Mouse (Mus musculus) lung, postnatal 0 days (tissue): ENCODE data around the gene Sorcs2. TPM values are rescaled to one million over a fixed set of nuclear protein-coding genes. Genes with fewer than 3 reads are reported as not detected.
A peak's percentile ranks its signal among the peaks of the same experiment; 100 is the strongest.

ENCODE experiments used
- ATAC-seq: fragments of 200-750 bp; cut with Nextera tagmentation; 2 replicates; pipeline ENCODE4 v1.8.0; 2017; ENCODE audit warnings: moderate library complexity
- DNase-seq: peaks from one replicate; pipeline ENCODE4 v3.0.0-alpha.2; 2016; ENCODE audit warnings: low spot score
- H3K27ac ChIP-seq: fragments of 300-500 bp; sonication (generic); 2 replicates; pipeline ENCODE4 v1.5.1; 2014; ENCODE audit warnings: antibody characterized with exemption, mild to moderate bottlenecking, low read length, mixed read lengths
- H3K27me3 ChIP-seq: fragments of 300-500 bp; sonication (generic); replicated peaks from 2 replicates; pipeline ENCODE4 v1.6.1; 2014; ENCODE audit warnings: low read length, mixed read lengths; ENCODE audit not compliant: insufficient read depth
- H3K36me3 ChIP-seq: fragments of 300-500 bp; sonication (generic); 2 replicates; pipeline ENCODE4 v1.6.1; 2014; ENCODE audit warnings: low read length, mixed read lengths; ENCODE audit not compliant: insufficient read depth
- H3K4me1 ChIP-seq: fragments of 300-500 bp; sonication (generic); 2 replicates; pipeline ENCODE4 v1.6.1; 2014; ENCODE audit warnings: antibody characterized with exemption, low read depth, low read length, mixed read lengths; ENCODE audit not compliant: insufficient read depth
- H3K4me2 ChIP-seq: fragments of 300-500 bp; sonication (generic); replicated peaks from 2 replicates; pipeline ENCODE4 v1.6.1; 2014; ENCODE audit warnings: low read depth, mild to moderate bottlenecking, low read length, moderate library complexity, mixed read lengths
- H3K4me3 ChIP-seq: fragments of 300-500 bp; sonication (generic); 2 replicates; pipeline ENCODE4 v1.5.1; 2014; ENCODE audit warnings: low read depth, low read length
- H3K9ac ChIP-seq: fragments of 300-500 bp; sonication (generic); replicated peaks from 2 replicates; pipeline ENCODE4 v1.6.1; 2014; ENCODE audit warnings: low read depth, mild to moderate bottlenecking
- H3K9me3 ChIP-seq: fragments of 300-500 bp; sonication (generic); 2 replicates; pipeline ENCODE4 v1.6.1; 2016; ENCODE audit warnings: low read length, mixed read lengths
- CTCF ChIP-seq: IDR thresholded peaks from 2 replicates; pipeline ENCODE4 v1.5.1; 2016; ENCODE audit warnings: antibody characterized with exemption, mild to moderate bottlenecking
- EP300 ChIP-seq: IDR thresholded peaks from 2 replicates; pipeline ENCODE4 v1.6.1; 2016; ENCODE audit warnings: antibody characterized with exemption, mild to moderate bottlenecking, control low read depth
- WGBS: fragments of 180-500 bp; shearing (Covaris S2); extraction: QIAGEN DNeasy Blood & Tissue Kit; methylation state at CpG from one replicate; pipeline ENCODE4 v1.1.7; 2014; 5-methylcytosine and 5-hydroxymethylcytosine counted together
- polyA plus RNA-seq: library from polyadenylated mRNA; unstranded; fragments of >200 nt; fragmentation: Nextera tagmentation; extraction: Ambion mirVana; gene quantifications from 2 replicates; pipeline ENCODE4 v1.2.1, GENCODE M21; 2015

Gene Sorcs2
- polyA plus RNA-seq, 1 experiment from 2014 or later = 9.4 TPM

DNA sequence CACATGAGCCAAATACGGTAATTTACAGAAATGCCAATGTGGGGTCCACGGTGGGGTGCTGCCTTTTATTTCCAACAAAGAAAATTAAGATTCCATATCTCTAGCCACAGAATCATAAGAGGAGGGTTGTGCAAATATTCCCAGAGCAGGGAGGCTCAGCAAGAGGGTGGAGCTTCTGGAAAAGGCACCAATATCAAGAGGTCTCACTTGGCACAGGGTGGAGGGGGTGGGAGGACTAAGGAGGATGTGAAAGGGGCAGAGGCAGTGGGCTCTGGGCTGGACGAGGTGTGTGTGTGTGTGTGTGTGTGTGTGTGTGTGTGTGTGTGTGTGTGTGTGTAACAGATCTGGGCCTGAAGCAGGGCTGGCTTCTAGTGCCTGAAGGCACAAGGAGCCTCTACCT lies 297.5 kb downstream of the Sorcs2 start:
- H3K4me2 ChIP-seq = no peak overlapping the region

DNA sequence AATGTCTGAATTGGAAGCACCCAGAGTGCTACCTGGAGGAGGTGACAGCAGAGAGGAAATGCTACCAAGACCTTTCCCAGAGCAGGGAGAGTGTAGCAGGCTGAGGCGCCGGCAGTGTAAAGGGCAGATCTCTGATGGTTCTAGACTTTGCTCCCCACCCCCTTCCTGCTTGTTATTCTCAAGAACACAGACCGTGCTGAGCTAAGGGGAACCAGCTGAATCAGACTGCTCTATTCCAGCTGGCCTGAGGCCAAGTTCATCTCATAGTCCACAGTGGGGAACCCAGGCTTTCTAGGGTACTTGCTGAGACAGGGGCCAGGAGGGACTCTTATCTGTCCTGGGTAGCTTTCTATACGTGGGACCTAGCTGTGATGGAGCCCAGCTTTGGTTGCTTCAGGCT lies 298.3 kb downstream of the Sorcs2 start:
- Histone ChIP-seq H3K4me1 (peaks cover 5% of the 10 kb centered on the region; the same call in 1 of the 2 replicates), H3K27ac (peak overlapping the region; percentile 81), H3K27me3 (no peaks in the 10 kb centered on the region), H3K9ac (no peak overlapping the region), H3K4me2 (no peak overlapping the region), H3K9me3 (no peaks in the 10 kb centered on the region), H3K36me3 (no peaks in the 10 kb centered on the region), H3K4me3 (no peak overlapping the region)
- DNase-seq = peak; percentile 48
- WGBS = 28% methylated on average over 4 of the region's 4 CpGs
- no peak for TF ChIP-seq CTCF
- no peak for TF ChIP-seq EP300
- peak; percentile 16; the same call in 1 of the 2 replicates for ATAC-seq

More for the DNA sequence above, 297.5 kb downstream of the Sorcs2 start:
- H3K4me3 ChIP-seq = no peak overlapping the region
- H3K9ac ChIP-seq = no peak overlapping the region
- H3K9me3 ChIP-seq = no peaks in the 10 kb centered on the region
- H3K27ac ChIP-seq = peak overlapping the region; percentile 81
- no peak for TF ChIP-seq EP300
- no peak for TF ChIP-seq CTCF
- no peaks in the 10 kb centered on the region for H3K36me3 ChIP-seq
- DNase-seq (peak; percentile 69), ATAC-seq (peak; percentile 69)
- no peaks in the 10 kb centered on the region for H3K27me3 ChIP-seq
- 36% methylated on average over 3 of the region's 3 CpGs for WGBS
- peaks cover 5% of the 10 kb centered on the region; the same call in 1 of the 2 replicates for H3K4me1 ChIP-seq

DNA sequence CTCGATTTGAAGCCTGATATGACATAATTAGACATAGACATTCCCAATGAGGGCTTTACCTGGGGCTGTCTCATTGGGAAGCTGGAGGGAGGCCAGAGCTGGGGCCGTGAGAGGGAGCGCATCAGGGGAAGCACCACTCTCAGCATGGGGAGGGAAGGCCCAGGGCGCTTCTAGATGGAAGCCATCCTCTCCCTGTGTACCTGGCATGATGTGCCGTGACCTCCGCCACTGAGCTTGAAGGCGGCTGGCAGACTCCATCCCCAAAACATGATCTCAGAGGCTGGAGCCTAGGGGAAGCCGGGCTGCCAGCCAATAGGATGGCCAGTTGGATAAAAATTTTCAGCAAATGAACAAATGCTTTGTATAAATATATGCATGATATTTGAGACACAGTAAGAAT lies 301.9 kb downstream of the Sorcs2 start:
- Histone ChIP-seq H3K27me3 (no peaks in the 10 kb centered on the region), H3K4me3 (no peak overlapping the region), H3K4me1 (peaks cover 5% of the 10 kb centered on the region; the same call in 1 of the 2 replicates), H3K9ac (no peak overlapping the region), H3K36me3 (no peaks in the 10 kb centered on the region), H3K27ac (no peak overlapping the region), H3K9me3 (no peaks in the 10 kb centered on the region), H3K4me2 (no peak overlapping the region)
- WGBS = 74% methylated on average over 8 of the region's 8 CpGs
- no peak for TF ChIP-seq CTCF
- TF ChIP-seq EP300 = no peak
- DNase-seq (no peak), ATAC-seq (no peak)

DNA sequence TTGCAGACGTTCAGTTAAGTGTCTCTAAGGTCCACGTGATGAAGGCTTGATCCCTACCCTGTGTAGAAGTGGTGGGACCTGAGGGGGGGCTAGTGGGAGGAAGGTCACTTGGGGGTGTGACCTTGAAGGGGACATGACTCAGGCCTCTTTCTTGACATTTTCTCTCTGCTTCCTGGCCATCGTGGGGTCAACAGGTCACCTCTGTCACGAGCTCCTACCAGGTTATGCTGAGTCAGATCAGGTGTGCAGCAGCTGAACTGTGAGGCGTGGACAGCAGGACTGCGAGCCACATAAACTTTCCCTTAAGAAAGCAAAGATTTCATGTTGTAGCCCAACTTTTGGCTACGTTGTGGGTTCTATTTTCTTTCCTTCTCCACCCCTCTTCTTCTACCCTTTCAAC lies 307.9 kb downstream of the Sorcs2 start:
- Histone ChIP-seq H3K4me2 (no peak overlapping the region), H3K9me3 (no peaks in the 10 kb centered on the region), H3K27me3 (no peaks in the 10 kb centered on the region), H3K4me1 (no peaks in the 10 kb centered on the region), H3K36me3 (no peaks in the 10 kb centered on the region), H3K4me3 (no peak overlapping the region), H3K27ac (no peak overlapping the region), H3K9ac (no peak overlapping the region)
- DNase-seq = no peak
- TF ChIP-seq CTCF = no peak
- no peak for TF ChIP-seq EP300
- WGBS = 73% methylated on average over 7 of the region's 7 CpGs
- peak; percentile 23; the same call in 1 of the 2 replicates for ATAC-seq

DNA sequence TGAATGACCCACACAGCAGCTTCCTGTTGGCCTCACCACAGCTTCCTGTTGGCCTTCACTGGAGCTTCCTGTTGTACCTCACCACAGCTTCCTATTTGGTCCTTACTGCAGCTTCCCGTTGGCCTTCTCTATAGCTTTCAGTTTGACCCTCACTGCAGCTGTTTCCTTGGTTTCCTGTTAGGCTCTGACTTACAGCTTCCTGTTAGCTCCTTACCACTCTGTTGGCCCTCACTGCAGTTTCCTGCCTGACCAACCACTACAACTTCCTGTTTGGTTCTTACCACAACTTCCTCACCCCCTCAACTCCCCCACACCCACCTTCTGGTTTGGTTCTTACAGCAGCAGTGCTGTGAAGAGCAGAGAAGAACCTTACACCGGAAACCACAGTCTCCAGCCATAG lies 308.7 kb downstream of the Sorcs2 start:
- DNase-seq = peak; percentile 26
- no peaks in the 10 kb centered on the region for H3K36me3 ChIP-seq
- ATAC-seq = peak; percentile 47
- no peaks in the 10 kb centered on the region for H3K4me1 ChIP-seq
- H3K4me2 ChIP-seq = no peak overlapping the region
- peak overlapping the region; percentile 38; the same call in 1 of the 2 replicates for H3K27ac ChIP-seq
- TF ChIP-seq CTCF (no peak), EP300 (no peak)
- no peaks in the 10 kb centered on the region for H3K27me3 ChIP-seq
- H3K9ac ChIP-seq = no peak overlapping the region
- H3K9me3 ChIP-seq = no peaks in the 10 kb centered on the region
- no peak overlapping the region for H3K4me3 ChIP-seq
- WGBS = 68% methylated on average over 2 of the region's 2 CpGs

DNA sequence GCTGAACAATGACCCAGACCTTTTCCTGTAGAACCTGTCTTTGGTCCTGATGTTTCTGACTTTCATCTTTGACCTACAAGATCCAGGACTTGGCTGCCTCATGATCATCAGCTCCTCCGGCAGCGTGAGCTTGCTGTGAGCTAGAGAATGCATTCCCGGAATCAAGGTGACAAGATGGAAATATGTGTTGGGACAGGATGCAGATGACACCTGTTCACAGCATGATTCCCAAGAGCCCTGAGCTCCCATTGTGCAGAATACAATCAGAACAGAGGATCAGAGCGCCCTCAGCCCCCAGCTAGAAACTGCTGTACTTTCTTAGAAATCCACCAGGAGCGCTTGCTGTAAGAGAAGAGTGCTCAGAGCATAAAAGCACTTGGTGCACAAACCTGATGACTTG lies 311.0 kb downstream of the Sorcs2 start:
- DNase-seq (no peak), ATAC-seq (no peak)
- TF ChIP-seq CTCF = no peak
- TF ChIP-seq EP300 = no peak
- WGBS = 90% methylated on average over 5 of the region's 5 CpGs
- Histone ChIP-seq H3K9me3 (no peaks in the 10 kb centered on the region), H3K27me3 (no peaks in the 10 kb centered on the region), H3K9ac (no peak overlapping the region), H3K36me3 (no peaks in the 10 kb centered on the region), H3K27ac (no peak overlapping the region), H3K4me3 (no peak overlapping the region), H3K4me2 (no peak overlapping the region), H3K4me1 (no peaks in the 10 kb centered on the region)

DNA sequence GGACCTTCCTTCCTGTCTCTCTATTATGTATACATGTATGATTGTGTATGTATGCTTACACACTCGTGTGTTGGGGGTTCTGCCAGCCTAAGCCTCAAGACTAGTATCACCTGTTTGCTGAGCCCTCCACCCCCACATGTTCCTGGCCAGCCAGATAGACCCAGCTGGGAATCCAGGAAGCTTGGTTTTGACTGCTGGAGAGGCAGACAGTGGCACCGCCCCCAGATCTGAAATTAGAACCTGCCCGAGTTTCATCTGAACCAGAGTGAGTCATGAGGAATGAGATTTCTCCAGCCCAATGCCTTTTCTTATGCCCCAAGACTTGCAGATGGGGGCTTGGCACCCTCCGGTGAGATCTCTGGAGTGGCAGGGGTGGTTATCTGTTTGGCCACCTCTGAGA lies 312.3 kb downstream of the Sorcs2 start:
- H3K27me3 ChIP-seq = no peaks in the 10 kb centered on the region
- TF ChIP-seq EP300 (no peak), CTCF (no peak)
- H3K4me3 ChIP-seq = no peak overlapping the region
- DNase-seq (peak; percentile 18), ATAC-seq (peak; percentile 16; the same call in 1 of the 2 replicates)
- no peak overlapping the region for H3K9ac ChIP-seq
- no peak overlapping the region for H3K4me2 ChIP-seq
- no peak overlapping the region for H3K27ac ChIP-seq
- H3K36me3 ChIP-seq = no peaks in the 10 kb centered on the region
- H3K9me3 ChIP-seq = no peaks in the 10 kb centered on the region
- 58% methylated on average over 4 of the region's 4 CpGs for WGBS
- no peaks in the 10 kb centered on the region for H3K4me1 ChIP-seq
